Mouse (Mus musculus) kidney, embryonic 16.5 days (tissue): Measurements from ENCODE around the gene Me1. TPM values are rescaled to one million over a fixed set of nuclear protein-coding genes. Genes with fewer than 3 reads are reported as not detected.
A peak's percentile ranks its signal among the peaks of the same experiment; 100 is the strongest.

Experiments used
- ATAC-seq: fragments of 200-750 bp; cut with Nextera tagmentation; 2 replicates; pipeline ENCODE4 v1.8.0; 2017; ENCODE audit warnings: moderate TSS enrichment; ENCODE audit not compliant: low FRiP score, low TSS enrichment
- H3K27ac ChIP-seq: fragments of 300-500 bp; sonication (generic); 2 replicates; pipeline ENCODE4 v1.5.1; 2014; ENCODE audit warnings: low read length
- H3K27me3 ChIP-seq: fragments of 300-500 bp; sonication (generic); 2 replicates; pipeline ENCODE4 v1.6.1; 2014; ENCODE audit warnings: low read length, control low read depth, mixed read lengths; ENCODE audit not compliant: insufficient read depth
- H3K36me3 ChIP-seq: fragments of 300-500 bp; sonication (generic); 2 replicates; pipeline ENCODE4 v1.6.1; 2014; ENCODE audit warnings: low read length, control low read depth, mixed read lengths; ENCODE audit not compliant: insufficient read depth
- H3K4me1 ChIP-seq: fragments of 300-500 bp; sonication (generic); 2 replicates; pipeline ENCODE4 v1.6.1; 2014; ENCODE audit warnings: low read length, control low read depth, mixed read lengths; ENCODE audit not compliant: insufficient read depth
- H3K4me2 ChIP-seq: fragments of 300-500 bp; sonication (generic); replicated peaks from 2 replicates; pipeline ENCODE4 v1.6.1; 2014; ENCODE audit warnings: low read depth, low read length
- H3K4me3 ChIP-seq: fragments of 300-500 bp; sonication (generic); 2 replicates; pipeline ENCODE4 v1.5.1; 2014; ENCODE audit warnings: mild to moderate bottlenecking, low read length
- H3K9ac ChIP-seq: fragments of 300-500 bp; sonication (generic); replicated peaks from 2 replicates; pipeline ENCODE4 v1.6.1; 2014; ENCODE audit warnings: low read length
- H3K9me3 ChIP-seq: fragments of 300-500 bp; sonication (generic); 2 replicates; pipeline ENCODE4 v1.6.1; 2016; ENCODE audit warnings: low read length, control low read depth
- WGBS: fragments of 180-500 bp; shearing (Covaris S2); extraction: QIAGEN DNeasy Blood & Tissue Kit; methylation state at CpG from one replicate; pipeline ENCODE4 v1.1.7; 2014; 5-methylcytosine and 5-hydroxymethylcytosine counted together
- polyA plus RNA-seq: library from polyadenylated mRNA; unstranded; fragments of >200 nt; fragmentation: Nextera tagmentation; extraction: Ambion mirVana; gene quantifications from 2 replicates; pipeline ENCODE4 v1.2.1, GENCODE M21; 2015

Me1 gene
- polyA plus RNA-seq, 1 experiment from 2014 or later = 16.1 TPM

- Histone ChIP-seq H3K27me3 (no peaks in the 10 kb centered on the region), H3K9ac (peak overlapping the region; percentile 84), H3K36me3 (peaks cover 11% of the 10 kb centered on the region; the same call in 1 of the 2 replicates), H3K4me2 (peak overlapping the region; percentile 93), H3K9me3 (no peaks in the 10 kb centered on the region), H3K4me3 (peak overlapping the region; percentile 87), H3K4me1 (peaks cover 9% of the 10 kb centered on the region), H3K27ac (no peak overlapping the region)
- WGBS = 7% methylated on average over 8 of the region's 8 CpGs
- 0 out of 2 replicates have a peak, but pooled peaks have one; percentile 17 for ATAC-seq
Measured at GRCm38 (mm10) chr9:86570946-86571345, 124.8 kb downstream of the Me1 start.

GRCm38 (mm10) chr9:86570261-86570890 is 125.4 kb downstream of the Me1 start:
- Histone ChIP-seq H3K9me3 (no peaks in the 10 kb centered on the region), H3K9ac (no peak overlapping the region), H3K27me3 (no peaks in the 10 kb centered on the region), H3K4me3 (peak overlapping the region; percentile 87), H3K36me3 (peaks cover 13% of the 10 kb centered on the region), H3K4me2 (peak overlapping the region; percentile 93), H3K4me1 (peaks cover 9% of the 10 kb centered on the region), H3K27ac (no peak overlapping the region)
- 69% methylated on average over 10 of the region's 10 CpGs for WGBS
- no peak for ATAC-seq

- Histone ChIP-seq H3K27me3 (no peaks in the 10 kb centered on the region), H3K9me3 (no peaks in the 10 kb centered on the region), H3K36me3 (peaks cover 22% of the 10 kb centered on the region), H3K4me3 (no peak overlapping the region), H3K27ac (no peak overlapping the region), H3K4me2 (no peak overlapping the region), H3K4me1 (peaks cover 9% of the 10 kb centered on the region), H3K9ac (no peak overlapping the region)
- no peak for ATAC-seq
- WGBS = 74% methylated on average over 3 of the region's 3 CpGs
Measured at GRCm38 (mm10) chr9:86569314-86569910, 126.3 kb downstream of the Me1 start.

GRCm38 (mm10) chr9:86560543-86560942 is 135.2 kb downstream of the Me1 start:
- Histone ChIP-seq H3K4me2 (no peak overlapping the region), H3K4me1 (no peaks in the 10 kb centered on the region), H3K27ac (no peak overlapping the region), H3K4me3 (no peak overlapping the region), H3K27me3 (no peaks in the 10 kb centered on the region), H3K36me3 (peaks cover 64% of the 10 kb centered on the region), H3K9me3 (no peaks in the 10 kb centered on the region), H3K9ac (no peak overlapping the region)
- ATAC-seq = no peak
- WGBS = 61% methylated on average over 3 of the region's 3 CpGs

- Histone ChIP-seq H3K27me3 (no peaks in the 10 kb centered on the region), H3K36me3 (peaks cover 55% of the 10 kb centered on the region), H3K9ac (no peak overlapping the region), H3K27ac (no peak overlapping the region), H3K4me2 (no peak overlapping the region), H3K4me1 (no peaks in the 10 kb centered on the region), H3K4me3 (no peak overlapping the region), H3K9me3 (no peaks in the 10 kb centered on the region)
- no peak for ATAC-seq
- WGBS = 91% methylated on average over 4 of the region's 4 CpGs
Measured at GRCm38 (mm10) chr9:86554641-86555040, 141.1 kb downstream of the Me1 start.

GRCm38 (mm10) chr9:86553886-86554285 is 141.9 kb downstream of the Me1 start:
- no peak overlapping the region for H3K9ac ChIP-seq
- H3K4me3 ChIP-seq = no peak overlapping the region
- H3K9me3 ChIP-seq = no peaks in the 10 kb centered on the region
- 90% methylated on average over 9 of the region's 9 CpGs for WGBS
- H3K4me1 ChIP-seq = no peaks in the 10 kb centered on the region
- H3K27me3 ChIP-seq = no peaks in the 10 kb centered on the region
- no peak overlapping the region for H3K4me2 ChIP-seq
- peaks cover 49% of the 10 kb centered on the region for H3K36me3 ChIP-seq
- no peak for ATAC-seq
- no peak overlapping the region for H3K27ac ChIP-seq

- no peak overlapping the region for H3K9ac ChIP-seq
- H3K9me3 ChIP-seq = no peaks in the 10 kb centered on the region
- no peak overlapping the region for H3K27ac ChIP-seq
- no peak for ATAC-seq
- H3K4me3 ChIP-seq = no peak overlapping the region
- H3K4me2 ChIP-seq = no peak overlapping the region
- H3K36me3 ChIP-seq = peaks cover 38% of the 10 kb centered on the region; the same call in 1 of the 2 replicates
- no peaks in the 10 kb centered on the region for H3K4me1 ChIP-seq
- 86% methylated on average over 3 of the region's 3 CpGs for WGBS
- H3K27me3 ChIP-seq = no peaks in the 10 kb centered on the region
Measured at GRCm38 (mm10) chr9:86550717-86551116, 145.0 kb downstream of the Me1 start.

- no peaks in the 10 kb centered on the region for H3K9me3 ChIP-seq
- peaks cover 38% of the 10 kb centered on the region; the same call in 1 of the 2 replicates for H3K36me3 ChIP-seq
- ATAC-seq = peak; percentile 81
Measured at GRCm38 (mm10) chr9:86549637-86550162, 146.1 kb downstream of the Me1 start.

GRCm38 (mm10) chr9:86544559-86544958 is 151.2 kb downstream of the Me1 start:
- Histone ChIP-seq H3K4me1 (no peaks in the 10 kb centered on the region), H3K9me3 (no peaks in the 10 kb centered on the region), H3K27me3 (no peaks in the 10 kb centered on the region), H3K36me3 (peaks cover 39% of the 10 kb centered on the region), H3K4me3 (no peak overlapping the region), H3K9ac (no peak overlapping the region), H3K27ac (no peak overlapping the region), H3K4me2 (no peak overlapping the region)
- ATAC-seq = no peak
- 65% methylated on average over 1 of the region's 1 CpGs for WGBS

More at GRCm38 (mm10) chr9:86549637-86550162, 146.1 kb downstream of the Me1 start:
- Histone ChIP-seq H3K4me1 (no peaks in the 10 kb centered on the region), H3K9ac (no peak overlapping the region), H3K27me3 (no peaks in the 10 kb centered on the region), H3K4me2 (no peak overlapping the region), H3K27ac (no peak overlapping the region), H3K4me3 (no peak overlapping the region)
- 86% methylated on average over 5 of the region's 5 CpGs for WGBS

GRCm38 (mm10) chr9:86543451-86543850 is 152.3 kb downstream of the Me1 start:
- no peaks in the 10 kb centered on the region for H3K27me3 ChIP-seq
- H3K27ac ChIP-seq = no peak overlapping the region
- 95% methylated on average over 3 of the region's 3 CpGs for WGBS
- peaks cover 35% of the 10 kb centered on the region for H3K36me3 ChIP-seq
- no peaks in the 10 kb centered on the region for H3K4me1 ChIP-seq
- H3K4me3 ChIP-seq = no peak overlapping the region
- no peaks in the 10 kb centered on the region for H3K9me3 ChIP-seq
- no peak overlapping the region for H3K9ac ChIP-seq
- H3K4me2 ChIP-seq = no peak overlapping the region
- ATAC-seq = no peak
